Mouse (Mus musculus) myocyte (in vitro differentiated cells): ENCODE data around the gene Cadm2.

ENCODE experiments used
- CEBPB ChIP-seq: IDR thresholded peaks from 2 replicates; pipeline ENCODE4 v1.6.1; 2011; ENCODE audit warnings: mild to moderate bottlenecking, moderate library complexity; ENCODE audit not compliant: poor library complexity, insufficient read depth, severe bottlenecking
- MAX ChIP-seq: IDR thresholded peaks from one replicate; pipeline ENCODE4 v1.6.1; 2011; ENCODE audit warnings: low read depth, mild to moderate bottlenecking, control low read depth
- POLR2A ChIP-seq: IDR thresholded peaks from one replicate; pipeline ENCODE4 v1.6.1; 2011; ENCODE audit warnings: low read depth, mild to moderate bottlenecking, control low read depth, moderate library complexity; ENCODE audit not compliant: insufficient read length
- REST ChIP-seq: IDR thresholded peaks from one replicate; pipeline ENCODE4 v1.6.1; 2011; ENCODE audit warnings: mild to moderate bottlenecking, control low read depth, moderate library complexity; ENCODE audit not compliant: insufficient read depth, insufficient read length
- USF1 ChIP-seq: IDR thresholded peaks from one replicate; pipeline ENCODE4 v1.6.1; 2011; ENCODE audit warnings: low read depth, mild to moderate bottlenecking, control low read depth, moderate library complexity

DNA sequence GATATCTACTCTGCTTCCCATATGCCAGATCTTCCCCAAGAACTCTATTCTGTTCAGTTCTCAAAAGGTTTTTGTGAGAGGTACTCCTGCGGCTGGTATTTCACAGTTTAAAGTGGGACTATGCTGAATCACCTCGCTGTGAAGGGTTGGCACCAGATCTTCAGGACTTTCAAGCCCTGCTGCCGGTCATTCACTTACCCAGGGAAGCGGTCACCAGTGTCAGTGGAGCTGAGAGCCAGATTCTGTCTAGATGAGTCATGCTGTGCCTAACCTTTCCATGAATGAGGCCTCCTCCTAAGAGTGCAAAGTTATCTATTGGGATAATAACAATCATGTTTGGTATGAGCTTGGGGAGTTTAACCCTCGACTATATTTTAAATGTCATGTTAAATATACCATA is 272.7 kb downstream of the Cadm2 start:
- TF ChIP-seq POLR2A: no peak
- TF ChIP-seq MAX: no peak
- TF ChIP-seq USF1: no peak
- TF ChIP-seq REST: no peak
- TF ChIP-seq CEBPB: no peak
